Mouse (Mus musculus) kidney, postnatal 0 days (tissue): ENCODE results near the gene Gm5136. TPM values are rescaled to one million over a fixed set of nuclear protein-coding genes. Genes with fewer than 3 reads are reported as not detected.

ENCODE experiments used
- ATAC-seq: fragments of 200-750 bp; cut with Nextera tagmentation; replicated peaks from 2 replicates; pipeline ENCODE4 v1.8.0; 2017; ENCODE audit warnings: low read depth, moderate number of reproducible peaks, moderate TSS enrichment, moderate library complexity; ENCODE audit not compliant: low FRiP score
- DNase-seq: peaks from one replicate; pipeline ENCODE4 v3.0.0-alpha.2; 2016; ENCODE audit warnings: low spot score
- H3K27ac ChIP-seq: fragments of 300-500 bp; sonication (generic); 2 replicates; pipeline ENCODE4 v1.5.1; 2014; ENCODE audit warnings: mild to moderate bottlenecking
- H3K27me3 ChIP-seq: fragments of 300-500 bp; sonication (generic); 2 replicates; pipeline ENCODE4 v1.6.1; 2014; ENCODE audit warnings: low read length, mixed read lengths; ENCODE audit not compliant: insufficient read depth
- H3K36me3 ChIP-seq: fragments of 300-500 bp; sonication (generic); 2 replicates; pipeline ENCODE4 v1.6.1; 2014; ENCODE audit warnings: low read length, mixed read lengths; ENCODE audit not compliant: insufficient read depth
- H3K4me1 ChIP-seq: fragments of 300-500 bp; sonication (generic); replicated peaks from 2 replicates; pipeline ENCODE4 v1.6.1; 2014; ENCODE audit warnings: antibody characterized with exemption, low read length, mixed read lengths; ENCODE audit not compliant: insufficient read depth
- H3K4me2 ChIP-seq: fragments of 300-500 bp; sonication (generic); 2 replicates; pipeline ENCODE4 v1.6.1; 2014; ENCODE audit warnings: mild to moderate bottlenecking, low read length, moderate library complexity, mixed read lengths
- H3K4me3 ChIP-seq: fragments of 300-500 bp; sonication (generic); replicated peaks from 2 replicates; pipeline ENCODE4 v1.5.1; 2014; ENCODE audit warnings: low read depth, low read length
- H3K9ac ChIP-seq: fragments of 300-500 bp; sonication (generic); 2 replicates; pipeline ENCODE4 v1.6.1; 2014; ENCODE audit warnings: low read depth, low read length
- H3K9me3 ChIP-seq: fragments of 300-500 bp; sonication (generic); replicated peaks from 2 replicates; pipeline ENCODE4 v1.6.1; 2016; ENCODE audit warnings: low read length, inconsistent platforms, mixed read lengths
- CTCF ChIP-seq: IDR thresholded peaks from 2 replicates; pipeline ENCODE4 v1.5.1; 2016; ENCODE audit warnings: antibody characterized with exemption, low read depth, mild to moderate bottlenecking, moderate library complexity
- WGBS: fragments of 180-500 bp; shearing (Covaris S2); extraction: QIAGEN DNeasy Blood & Tissue Kit; methylation state at CpG from one replicate; pipeline ENCODE4 v1.1.7; 2014; 5-methylcytosine and 5-hydroxymethylcytosine counted together
- polyA plus RNA-seq: library from polyadenylated mRNA; unstranded; fragments of >200 nt; fragmentation: Nextera tagmentation; extraction: Ambion mirVana; gene quantifications from 2 replicates; pipeline ENCODE4 v1.2.1, GENCODE M21; 2015

Gene Gm5136
- polyA plus RNA-seq, 1 experiment from 2014 or later = not detected

DNA sequence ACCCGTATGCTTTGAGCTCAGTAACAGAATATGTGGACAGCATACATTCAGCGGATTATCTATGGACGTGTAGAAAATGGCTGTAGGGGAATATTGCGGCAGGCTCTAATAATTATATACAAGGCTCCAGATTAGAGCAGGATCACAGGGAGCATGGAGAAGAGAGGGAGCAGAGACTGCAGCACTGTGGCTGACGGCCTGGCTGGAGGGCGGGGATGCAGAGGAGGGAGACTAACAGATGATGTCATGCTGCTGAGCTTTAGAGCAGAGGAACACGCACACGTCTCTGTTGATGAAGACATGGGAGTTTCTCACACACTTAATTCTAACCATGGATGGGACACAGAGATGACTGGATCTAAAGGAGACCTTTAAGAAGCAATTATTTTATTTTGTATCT, 22.9 kb downstream of the Gm5136 start:
- TF ChIP-seq CTCF = no peak
- no peak overlapping the region for H3K4me3 ChIP-seq
- H3K4me1 ChIP-seq = no peaks in the 10 kb centered on the region
- no peak for ATAC-seq
- 84% methylated on average over 8 of the region's 8 CpGs for WGBS
- H3K4me2 ChIP-seq = no peak overlapping the region
- H3K9me3 ChIP-seq = no peaks in the 10 kb centered on the region
- H3K27ac ChIP-seq = no peak overlapping the region
- no peak for DNase-seq
- H3K9ac ChIP-seq = no peak overlapping the region
- H3K36me3 ChIP-seq = no peaks in the 10 kb centered on the region
- H3K27me3 ChIP-seq = no peaks in the 10 kb centered on the region

DNA sequence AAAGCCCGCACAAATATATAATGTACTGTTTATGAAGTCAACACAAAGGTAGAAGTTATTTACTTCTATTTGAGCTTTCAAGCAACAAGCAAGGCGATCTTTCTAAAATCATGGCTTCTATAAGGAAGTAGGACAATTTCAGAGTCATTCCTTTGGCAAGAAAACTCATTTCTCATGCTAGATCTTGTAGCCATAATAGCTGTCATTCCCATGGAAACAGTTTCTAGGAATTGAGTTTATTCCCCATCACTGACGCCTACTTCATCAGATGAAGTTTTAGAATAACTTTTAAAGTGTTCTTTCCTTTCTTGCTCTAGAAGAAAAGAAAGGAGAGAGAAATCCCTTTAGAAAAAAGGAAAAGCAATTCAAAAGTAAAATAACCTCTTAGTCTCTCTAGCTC, 31.0 kb downstream of the Gm5136 start:
- Histone ChIP-seq H3K4me2 (no peak overlapping the region), H3K9ac (no peak overlapping the region), H3K27me3 (no peaks in the 10 kb centered on the region), H3K4me1 (no peaks in the 10 kb centered on the region), H3K36me3 (no peaks in the 10 kb centered on the region), H3K9me3 (no peaks in the 10 kb centered on the region), H3K27ac (no peak overlapping the region), H3K4me3 (no peak overlapping the region)
- no peak for TF ChIP-seq CTCF
- WGBS = 91% methylated on average over 3 of the region's 3 CpGs
- ATAC-seq (no peak), DNase-seq (no peak)

DNA sequence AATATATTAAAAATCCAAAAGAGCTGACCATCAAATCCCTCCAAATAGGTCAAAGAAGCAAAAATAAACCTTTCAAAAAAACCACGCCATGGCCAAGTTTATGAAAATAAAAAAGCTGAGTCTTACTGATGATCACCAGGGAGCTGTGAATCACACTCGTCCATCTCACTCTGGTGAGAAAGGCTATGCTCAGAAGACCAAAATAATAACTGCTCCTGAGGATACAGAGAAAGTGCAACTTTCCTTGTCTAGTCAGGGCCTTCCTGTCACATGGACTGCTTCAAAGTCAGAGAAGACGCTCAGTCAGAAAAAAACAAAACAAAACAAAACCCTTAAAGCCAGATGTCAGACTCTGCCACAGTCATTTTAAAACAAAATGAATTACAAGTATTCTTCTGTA, 39.7 kb downstream of the Gm5136 start:
- Histone ChIP-seq H3K36me3 (no peaks in the 10 kb centered on the region), H3K4me3 (no peak overlapping the region), H3K9me3 (no peaks in the 10 kb centered on the region), H3K4me2 (no peak overlapping the region), H3K9ac (no peak overlapping the region), H3K27me3 (no peaks in the 10 kb centered on the region), H3K27ac (no peak overlapping the region), H3K4me1 (no peaks in the 10 kb centered on the region)
- TF ChIP-seq CTCF = no peak
- ATAC-seq = no peak
- 50% methylated on average over 3 of the region's 3 CpGs for WGBS
- no peak for DNase-seq

DNA sequence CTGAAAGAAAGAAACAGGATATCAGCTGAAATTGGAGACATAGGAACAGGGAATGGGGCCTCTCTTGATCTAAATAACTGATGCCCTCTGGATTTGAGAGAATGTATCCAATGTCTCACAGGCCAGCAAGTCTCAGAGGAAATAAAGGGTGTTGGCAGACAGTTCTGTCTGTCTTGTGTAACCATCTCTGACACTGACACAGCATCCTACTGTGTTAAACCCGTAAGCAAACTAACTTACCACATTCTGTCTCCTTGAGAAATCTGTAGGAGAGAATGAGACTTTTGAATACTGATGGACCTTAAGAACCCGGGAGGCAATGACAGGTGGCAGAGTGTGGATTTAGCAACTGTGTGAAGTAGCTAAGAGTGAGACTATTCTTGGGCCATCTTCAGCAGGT, 41.7 kb downstream of the Gm5136 start:
- Histone ChIP-seq H3K27ac (no peak overlapping the region), H3K27me3 (no peaks in the 10 kb centered on the region), H3K4me2 (no peak overlapping the region), H3K36me3 (no peaks in the 10 kb centered on the region), H3K4me3 (no peak overlapping the region), H3K4me1 (no peaks in the 10 kb centered on the region), H3K9ac (no peak overlapping the region), H3K9me3 (no peaks in the 10 kb centered on the region)
- ATAC-seq = no peak
- DNase-seq = peak; percentile 15
- no peak for TF ChIP-seq CTCF
- WGBS = 66% methylated on average over 2 of the region's 2 CpGs

DNA sequence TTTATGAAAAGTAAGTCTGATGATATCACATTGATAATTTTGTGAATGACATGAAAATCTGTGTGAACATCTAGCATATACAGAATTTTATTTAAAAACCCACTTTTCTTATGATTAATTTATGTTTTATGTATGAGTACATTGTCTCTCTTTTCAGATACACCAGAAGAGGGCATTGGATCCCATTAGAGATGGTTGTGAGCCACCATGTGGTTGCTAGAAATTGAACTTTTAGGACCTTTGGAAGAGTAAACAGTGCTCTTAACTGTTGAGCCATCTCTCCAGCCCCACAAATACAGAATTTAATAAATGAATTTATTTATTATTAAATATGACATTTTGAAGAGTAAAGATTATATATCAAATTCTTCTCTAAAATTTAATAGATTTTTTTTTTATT, 42.3 kb downstream of the Gm5136 start:
- DNase-seq (no peak), ATAC-seq (no peak)

DNA sequence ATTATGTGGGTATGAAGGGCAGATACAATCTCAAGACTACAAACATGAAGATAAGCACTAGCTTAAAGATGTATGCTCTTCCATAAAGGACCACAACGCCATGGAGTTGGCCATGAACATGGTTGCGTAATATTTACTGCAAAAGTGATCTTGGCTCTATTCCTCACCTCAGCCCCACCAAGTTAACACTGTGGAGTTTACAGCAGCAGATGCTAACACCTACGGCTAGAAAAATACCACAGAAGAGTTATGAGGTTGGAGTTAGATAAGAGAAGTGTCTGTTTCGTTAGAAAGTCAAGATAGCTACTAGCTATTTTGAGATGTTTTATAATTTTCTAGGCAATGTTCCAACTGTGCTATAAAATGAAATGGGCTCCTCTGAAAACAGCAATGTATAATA, 43.1 kb downstream of the Gm5136 start:
- Histone ChIP-seq H3K36me3 (no peaks in the 10 kb centered on the region), H3K4me1 (no peaks in the 10 kb centered on the region), H3K27ac (no peak overlapping the region), H3K27me3 (no peaks in the 10 kb centered on the region), H3K9ac (no peak overlapping the region), H3K9me3 (no peaks in the 10 kb centered on the region), H3K4me3 (no peak overlapping the region), H3K4me2 (no peak overlapping the region)
- DNase-seq (no peak), ATAC-seq (no peak)
- no peak for TF ChIP-seq CTCF
- WGBS = 74% methylated on average over 4 of the region's 4 CpGs

More for the DNA sequence above, 42.3 kb downstream of the Gm5136 start:
- no peak overlapping the region for H3K4me2 ChIP-seq
- H3K36me3 ChIP-seq = no peaks in the 10 kb centered on the region
- no peak overlapping the region for H3K4me3 ChIP-seq
- no peaks in the 10 kb centered on the region for H3K4me1 ChIP-seq
- H3K9me3 ChIP-seq = no peaks in the 10 kb centered on the region
- H3K9ac ChIP-seq = no peak overlapping the region
- H3K27me3 ChIP-seq = no peaks in the 10 kb centered on the region
- no peak overlapping the region for H3K27ac ChIP-seq
- no peak for TF ChIP-seq CTCF

DNA sequence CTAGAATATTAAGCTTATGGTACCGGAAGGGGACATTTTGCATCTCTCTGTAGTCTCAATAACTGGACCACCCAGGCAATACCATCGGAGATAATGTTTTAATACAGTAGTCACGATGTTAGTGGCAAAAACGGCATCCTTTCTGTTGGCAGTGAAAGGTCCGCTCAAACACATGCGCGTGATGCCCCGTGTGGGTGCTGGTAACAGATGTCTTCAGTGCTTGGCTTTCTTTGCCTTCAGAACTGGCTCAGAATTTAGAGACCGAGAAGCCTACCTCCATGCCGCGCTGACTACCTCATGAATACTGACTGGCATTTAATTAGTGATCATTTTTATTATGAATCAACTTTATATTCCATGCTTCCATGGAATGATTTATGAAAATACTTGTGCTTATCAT, 44.9 kb downstream of the Gm5136 start:
- no peak overlapping the region for H3K4me2 ChIP-seq
- H3K27ac ChIP-seq = no peak overlapping the region
- H3K9ac ChIP-seq = no peak overlapping the region
- no peaks in the 10 kb centered on the region for H3K9me3 ChIP-seq
- no peak overlapping the region for H3K4me3 ChIP-seq
- no peak for ATAC-seq
- no peaks in the 10 kb centered on the region for H3K4me1 ChIP-seq
- H3K27me3 ChIP-seq = no peaks in the 10 kb centered on the region
- DNase-seq = no peak
- H3K36me3 ChIP-seq = no peaks in the 10 kb centered on the region
- WGBS = 96% methylated on average over 11 of the region's 11 CpGs
- TF ChIP-seq CTCF = no peak
